Mouse (Mus musculus): ENCODE measurements at regions not wholly inside any gene's neighbourhood (a gene's known extent, or its start where the extent isn't known, plus 50 kb on each side); places are given as distances from the start of the nearest gene placed in this dataset.

GRCm38 (mm10) chr3:62278279-62278678 is 59.9 kb upstream of the Arhgef26 start:
- H3K9me3 ChIP-seq (replicated peaks; ENCODE audit: low read length): peaks cover 28% of the 10 kb centered on the region
- no peak overlapping the region for H3K9ac ChIP-seq (ENCODE audit: insufficient read depth, low read depth)
- TF ChIP-seq HCFC1 (IDR thresholded peaks at IDR 0.05; ENCODE audit: low read depth, low read length): no peak
- TF ChIP-seq RAD21 (IDR thresholded peaks at IDR 0.05; ENCODE audit: low read depth, low read length): no peak
- no peak for TF ChIP-seq UBTF (IDR thresholded peaks at IDR 0.05; ENCODE audit: low read depth, low read length)
- no peak for TF ChIP-seq CHD1 (IDR thresholded peaks at IDR 0.05; ENCODE audit: low read depth, low read length)
- TF ChIP-seq MAFK (IDR thresholded peaks at IDR 0.05; ENCODE audit: insufficient replicate concordance, low read length): no peak
- no peak for TF ChIP-seq POLR2A (IDR thresholded peaks at IDR 0.05; ENCODE audit: low read depth, low read length)
- TF ChIP-seq SIN3A (IDR thresholded peaks at IDR 0.05; ENCODE audit: low read length): no peak
- TF ChIP-seq ZNF384 (IDR thresholded peaks at IDR 0.05; ENCODE audit: low read depth, low read length): no peak
- no peak for TF ChIP-seq GABPA (IDR thresholded peaks at IDR 0.05; ENCODE audit: insufficient replicate concordance, low read depth, low read length)
- no peak for TF ChIP-seq EP300 (IDR thresholded peaks at IDR 0.05; ENCODE audit: low read length)
- H3K36me3 ChIP-seq (replicated peaks in 1 of 2; ENCODE audit: control insufficient read depth in 1 of 2, insufficient read depth in 1 of 2, low read length in 1 of 2): no peaks in the 10 kb centered on the region
- H3K4me2 ChIP-seq (ENCODE audit: insufficient read depth, low read depth, poor library complexity, severe bottlenecking): no peak overlapping the region
- no peaks in the 10 kb centered on the region for H3K79me2 ChIP-seq (replicated peaks; ENCODE audit: control insufficient read depth, extremely low read depth, insufficient read depth, poor library complexity, severe bottlenecking)
- dilution Hi-C loops (cut with MboI; ENCODE audit: extremely low pct_ligation_motif_present, extremely low pct_unique_long_range_greater_than_20kb, low sequenced_read_pairs) (no loop called here), in situ Hi-C loops (cut with MboI; ENCODE audit: low pct_ligation_motif_present, low pct_unique_long_range_greater_than_20kb, low sequenced_read_pairs) (no loop called here)
- no peaks in the 10 kb centered on the region for H3K27me3 ChIP-seq (replicated peaks)
- no peaks in the 10 kb centered on the region for H3K4me1 ChIP-seq (ENCODE audit: control insufficient read depth in 1 of 2, insufficient read depth in 2 of 2)
- no peak for DNase-seq (ENCODE audit: extremely low read depth)
- no peak overlapping the region for H3K27ac ChIP-seq (ENCODE audit: insufficient read depth, low read depth)
- H3K4me3 ChIP-seq (replicated peaks in 1 of 3; ENCODE audit: low read depth in 2 of 3, low read length in 2 of 3, poor library complexity in 1 of 3): no peak overlapping the region

GRCm38 (mm10) chr3:62280960-62281359 is 57.2 kb upstream of the Arhgef26 start:
- in situ Hi-C loops (cut with MboI; ENCODE audit: low pct_ligation_motif_present, low pct_unique_long_range_greater_than_20kb, low sequenced_read_pairs) (no loop called here), dilution Hi-C loops (cut with MboI; ENCODE audit: extremely low pct_ligation_motif_present, extremely low pct_unique_long_range_greater_than_20kb, low sequenced_read_pairs) (no loop called here)
- Histone ChIP-seq H3K4me2 (ENCODE audit: insufficient read depth, low read depth, poor library complexity, severe bottlenecking) (no peak overlapping the region), H3K36me3 (replicated peaks in 1 of 2; ENCODE audit: control insufficient read depth in 1 of 2, insufficient read depth in 1 of 2, low read length in 1 of 2) (no peaks in the 10 kb centered on the region), H3K4me3 (replicated peaks in 1 of 3; ENCODE audit: low read depth in 2 of 3, low read length in 2 of 3, poor library complexity in 1 of 3) (no peak overlapping the region), H3K79me2 (replicated peaks; ENCODE audit: control insufficient read depth, extremely low read depth, insufficient read depth, poor library complexity, severe bottlenecking) (no peaks in the 10 kb centered on the region), H3K27ac (ENCODE audit: insufficient read depth, low read depth) (no peak overlapping the region), H3K4me1 (ENCODE audit: control insufficient read depth in 1 of 2, insufficient read depth in 2 of 2) (no peaks in the 10 kb centered on the region), H3K9me3 (replicated peaks; ENCODE audit: low read length) (peaks cover 37% of the 10 kb centered on the region), H3K27me3 (replicated peaks) (no peaks in the 10 kb centered on the region), H3K9ac (ENCODE audit: insufficient read depth, low read depth) (no peak overlapping the region)
- TF ChIP-seq POLR2A (IDR thresholded peaks at IDR 0.05; ENCODE audit: low read depth, low read length) (no peak), ZC3H11A (IDR thresholded peaks at IDR 0.05; ENCODE audit: low read depth, low read length) (no peak), USF1 (IDR thresholded peaks at IDR 0.05; ENCODE audit: low read depth, low read length) (no peak), SMC3 (IDR thresholded peaks at IDR 0.05; ENCODE audit: low read depth, low read length) (no peak), USF2 (conservative IDR thresholded peaks at IDR 0.05; ENCODE audit: low read depth, low read length) (no peak), CTCF (conservative IDR thresholded peaks at IDR 0.05 in 1 of 2, IDR thresholded peaks at IDR 0.05 in 1 of 2; ENCODE audit: low read depth in 2 of 2, low read length in 2 of 2) (no peak), RAD21 (IDR thresholded peaks at IDR 0.05; ENCODE audit: low read depth, low read length) (no peak)
- no peak for DNase-seq (ENCODE audit: extremely low read depth)
